Mouse (Mus musculus) hindbrain, embryonic 11.5 days (tissue): ENCODE measurements at regions not wholly inside any gene's neighbourhood (a gene's known extent, or its start where the extent isn't known, plus 50 kb on each side); places are given as distances from the start of the nearest gene placed in this dataset.
A peak's percentile ranks its signal among the peaks of the same experiment; 100 is the strongest.

ENCODE experiments used
- ATAC-seq: fragments of 200-750 bp; cut with Nextera tagmentation; 2 replicates; pipeline ENCODE4 v1.8.0; 2017; ENCODE audit warnings: mild to moderate bottlenecking, moderate TSS enrichment, moderate library complexity; ENCODE audit not compliant: low FRiP score
- DNase-seq: peaks from one replicate; pipeline ENCODE4 v3.0.0-alpha.2; 2015; ENCODE audit warnings: low spot score
- H3K27ac ChIP-seq: fragments of 300-500 bp; sonication (generic); 2 replicates; pipeline ENCODE4 v1.5.1; 2014; ENCODE audit warnings: mild to moderate bottlenecking, low read depth, low read length
- H3K27me3 ChIP-seq: fragments of 300-500 bp; sonication (generic); 2 replicates; pipeline ENCODE4 v1.6.1; 2014; ENCODE audit warnings: mild to moderate bottlenecking, low read length, moderate library complexity, mixed read lengths; ENCODE audit not compliant: control insufficient read depth, insufficient read depth
- H3K36me3 ChIP-seq: fragments of 300-500 bp; sonication (generic); 2 replicates; pipeline ENCODE4 v1.6.1; 2014; ENCODE audit warnings: mild to moderate bottlenecking, low read length, moderate library complexity, mixed read lengths; ENCODE audit not compliant: control insufficient read depth, insufficient read depth
- H3K4me1 ChIP-seq: fragments of 300-500 bp; sonication (generic); replicated peaks from 2 replicates; pipeline ENCODE4 v1.6.1; 2014; ENCODE audit warnings: low read length, mixed read lengths; ENCODE audit not compliant: control insufficient read depth, insufficient read depth
- H3K4me2 ChIP-seq: fragments of 300-500 bp; sonication (generic); replicated peaks from 2 replicates; pipeline ENCODE4 v1.6.1; 2014; ENCODE audit warnings: mild to moderate bottlenecking, low read depth, low read length
- H3K4me3 ChIP-seq: fragments of 300-500 bp; sonication (generic); 2 replicates; pipeline ENCODE4 v1.5.1; 2014; ENCODE audit warnings: low read depth, low read length
- H3K9ac ChIP-seq: fragments of 300-500 bp; sonication (generic); 2 replicates; pipeline ENCODE4 v1.6.1; 2014; ENCODE audit warnings: low read depth, low read length
- H3K9me3 ChIP-seq: fragments of 300-500 bp; sonication (generic); 2 replicates; pipeline ENCODE4 v1.6.1; 2016; ENCODE audit warnings: low read length; ENCODE audit not compliant: control insufficient read depth
- WGBS: fragments of 180-500 bp; shearing (Covaris S2); extraction: QIAGEN DNeasy Blood & Tissue Kit; methylation state at CpG from one replicate; pipeline ENCODE4 v1.1.7; 2014; 5-methylcytosine and 5-hydroxymethylcytosine counted together

GRCm38 (mm10) chr4:10114831-10115230 lies 759.5 kb upstream of the 2610301B20Rik start:
- Histone ChIP-seq H3K9ac (no peak overlapping the region), H3K9me3 (no peaks in the 10 kb centered on the region), H3K36me3 (no peaks in the 10 kb centered on the region), H3K4me3 (no peak overlapping the region), H3K4me1 (no peaks in the 10 kb centered on the region), H3K27me3 (no peaks in the 10 kb centered on the region), H3K27ac (no peak overlapping the region), H3K4me2 (no peak overlapping the region)
- no peak for ATAC-seq
- WGBS = 88% methylated on average over 4 of the region's 4 CpGs
- DNase-seq = no peak

- Histone ChIP-seq H3K4me3 (no peak overlapping the region), H3K36me3 (no peaks in the 10 kb centered on the region), H3K9me3 (no peaks in the 10 kb centered on the region), H3K4me2 (no peak overlapping the region), H3K4me1 (no peaks in the 10 kb centered on the region), H3K27ac (no peak overlapping the region), H3K27me3 (no peaks in the 10 kb centered on the region), H3K9ac (no peak overlapping the region)
- 67% methylated on average over 2 of the region's 2 CpGs for WGBS
- DNase-seq (no peak), ATAC-seq (no peak)
These were observed 756.3 kb upstream of the 2610301B20Rik start for GRCm38 (mm10) chr4:10117964-10118363.

- H3K27me3 ChIP-seq = no peaks in the 10 kb centered on the region
- no peak overlapping the region for H3K4me2 ChIP-seq
- WGBS = 71% methylated on average over 2 of the region's 2 CpGs
- H3K27ac ChIP-seq = no peak overlapping the region
- no peak for DNase-seq
- no peak overlapping the region for H3K9ac ChIP-seq
- H3K9me3 ChIP-seq = no peaks in the 10 kb centered on the region
- H3K36me3 ChIP-seq = no peaks in the 10 kb centered on the region
- no peak overlapping the region for H3K4me3 ChIP-seq
- ATAC-seq = no peak
- H3K4me1 ChIP-seq = no peaks in the 10 kb centered on the region
These were observed 750.0 kb upstream of the 2610301B20Rik start for GRCm38 (mm10) chr4:10124252-10124651.

GRCm38 (mm10) chr4:10141238-10141934 lies 732.9 kb upstream of the 2610301B20Rik start:
- Histone ChIP-seq H3K4me1 (no peaks in the 10 kb centered on the region), H3K36me3 (no peaks in the 10 kb centered on the region), H3K9ac (no peak overlapping the region), H3K4me3 (no peak overlapping the region), H3K27ac (no peak overlapping the region), H3K9me3 (no peaks in the 10 kb centered on the region), H3K27me3 (no peaks in the 10 kb centered on the region), H3K4me2 (no peak overlapping the region)
- 69% methylated on average over 6 of the region's 6 CpGs for WGBS
- ATAC-seq (no peak), DNase-seq (no peak)

GRCm38 (mm10) chr4:10149911-10150310 lies 724.4 kb upstream of the 2610301B20Rik start:
- no peak overlapping the region for H3K4me2 ChIP-seq
- no peak overlapping the region for H3K4me3 ChIP-seq
- no peak for ATAC-seq
- H3K9ac ChIP-seq = no peak overlapping the region
- H3K27me3 ChIP-seq = no peaks in the 10 kb centered on the region
- H3K27ac ChIP-seq = no peak overlapping the region
- DNase-seq = no peak
- H3K36me3 ChIP-seq = no peaks in the 10 kb centered on the region
- no peaks in the 10 kb centered on the region for H3K4me1 ChIP-seq
- 85% methylated on average over 2 of the region's 2 CpGs for WGBS
- H3K9me3 ChIP-seq = no peaks in the 10 kb centered on the region

- 13% methylated on average over 2 of the region's 2 CpGs for WGBS
- Histone ChIP-seq H3K9ac (no peak overlapping the region), H3K4me1 (no peaks in the 10 kb centered on the region), H3K36me3 (no peaks in the 10 kb centered on the region), H3K27me3 (no peaks in the 10 kb centered on the region), H3K27ac (no peak overlapping the region), H3K9me3 (no peaks in the 10 kb centered on the region), H3K4me2 (no peak overlapping the region), H3K4me3 (no peak overlapping the region)
- no peak for ATAC-seq
- peak; percentile 54 for DNase-seq
These were observed 723.8 kb upstream of the 2610301B20Rik start for GRCm38 (mm10) chr4:10150501-10150900.

GRCm38 (mm10) chr4:10155705-10156390 lies 718.5 kb upstream of the 2610301B20Rik start:
- H3K4me1 ChIP-seq = no peaks in the 10 kb centered on the region
- no peak for ATAC-seq
- no peaks in the 10 kb centered on the region for H3K36me3 ChIP-seq
- H3K4me2 ChIP-seq = no peak overlapping the region
- 89% methylated on average over 5 of the region's 5 CpGs for WGBS
- DNase-seq = no peak
- no peaks in the 10 kb centered on the region for H3K9me3 ChIP-seq
- H3K4me3 ChIP-seq = no peak overlapping the region
- H3K9ac ChIP-seq = no peak overlapping the region
- H3K27ac ChIP-seq = no peak overlapping the region
- no peaks in the 10 kb centered on the region for H3K27me3 ChIP-seq

- no peak for DNase-seq
These were observed 684.4 kb upstream of the 2610301B20Rik start for GRCm38 (mm10) chr4:10189896-10190295.

More at GRCm38 (mm10) chr4:10189896-10190295, 684.4 kb upstream of the 2610301B20Rik start:
- H3K4me2 ChIP-seq = no peak overlapping the region
- ATAC-seq = no peak
- no peak overlapping the region for H3K27ac ChIP-seq
- no peaks in the 10 kb centered on the region for H3K9me3 ChIP-seq
- no peaks in the 10 kb centered on the region for H3K27me3 ChIP-seq
- H3K4me1 ChIP-seq = no peaks in the 10 kb centered on the region
- no peaks in the 10 kb centered on the region for H3K36me3 ChIP-seq
- WGBS = 82% methylated on average over 3 of the region's 3 CpGs
- no peak overlapping the region for H3K9ac ChIP-seq
- no peak overlapping the region for H3K4me3 ChIP-seq
